Mouse (Mus musculus) frontal cortex, adult (tissue): ENCODE results near the gene Sec23ip.
"Not testable (repeated sequence)": the region's sequence is repeated elsewhere in the genome, so short reads cannot be mapped to it uniquely, and the experiment has no call there.

ENCODE experiments used
- ATAC-seq: cut with Nextera tagmentation; 2 replicates; pipeline ENCODE4 v1.9.2; 2017; ENCODE audit warnings: mild to moderate bottlenecking, moderate library complexity, mixed read lengths; ENCODE audit not compliant: low TSS enrichment

Gene Sec23ip

DNA sequence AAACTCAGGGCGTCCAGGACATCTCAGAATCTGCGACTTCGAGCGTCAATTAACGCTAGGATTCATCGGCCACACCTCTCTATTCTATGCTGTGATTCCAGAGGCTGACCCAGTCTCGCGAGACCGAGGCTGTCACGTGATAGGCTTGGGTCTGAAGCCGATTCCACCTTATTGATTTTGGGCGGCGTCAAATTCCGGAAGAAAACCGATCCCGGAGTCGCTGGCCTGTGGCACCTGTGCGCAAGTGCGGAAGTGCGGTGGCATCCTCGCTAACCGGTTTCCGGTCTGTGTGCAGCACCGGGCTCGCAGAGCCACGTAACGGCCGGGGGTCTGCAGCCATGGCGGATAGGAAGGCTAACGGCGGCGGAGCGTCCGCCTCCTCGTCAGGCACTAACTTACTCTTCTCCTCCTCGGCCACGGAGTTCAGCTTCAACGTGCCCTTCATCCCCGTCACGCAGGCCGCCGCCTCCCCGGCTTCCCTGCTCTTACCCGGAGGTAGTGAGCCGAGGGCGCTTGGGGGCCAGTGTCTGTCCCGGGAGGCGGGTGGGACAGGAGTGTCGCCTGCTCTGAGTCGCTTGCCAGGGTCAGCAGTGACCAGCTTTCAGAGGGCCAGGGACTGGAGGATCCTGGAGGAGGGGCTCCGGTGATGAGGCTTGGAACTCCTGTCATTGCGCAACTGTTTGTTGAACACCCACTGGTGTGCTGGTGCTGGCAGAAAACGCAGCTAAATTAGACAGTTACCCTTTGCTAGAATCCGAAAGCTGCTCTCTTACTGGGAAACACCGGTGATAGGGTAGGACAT is at the start of gene Sec23ip:
TSS of gene Sec23ip (plus strand) at position 260 of the 802 bp plus-strand sequence.
- ATAC-seq: peak; percentile 86

DNA sequence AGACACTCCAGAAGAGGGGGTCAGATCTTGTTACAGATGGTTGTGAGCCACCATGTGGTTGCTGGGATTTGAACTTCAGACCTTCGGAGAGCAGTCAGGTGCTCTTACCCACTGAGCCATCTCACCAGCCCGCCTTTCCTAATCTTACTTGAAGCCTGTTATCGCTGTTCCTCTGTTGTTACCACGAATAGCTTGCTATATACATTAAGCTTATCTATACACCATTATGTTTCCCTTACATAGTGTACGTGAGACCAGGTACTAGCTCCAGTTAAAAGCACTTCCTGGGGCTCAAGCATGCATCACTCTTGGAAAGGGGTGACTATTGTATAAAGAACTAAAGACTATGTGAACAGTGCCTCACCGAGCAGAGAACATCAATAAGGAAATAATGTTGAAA is 44.8 kb upstream of the Sec23ip start:
- not testable (repeated sequence) for ATAC-seq

DNA sequence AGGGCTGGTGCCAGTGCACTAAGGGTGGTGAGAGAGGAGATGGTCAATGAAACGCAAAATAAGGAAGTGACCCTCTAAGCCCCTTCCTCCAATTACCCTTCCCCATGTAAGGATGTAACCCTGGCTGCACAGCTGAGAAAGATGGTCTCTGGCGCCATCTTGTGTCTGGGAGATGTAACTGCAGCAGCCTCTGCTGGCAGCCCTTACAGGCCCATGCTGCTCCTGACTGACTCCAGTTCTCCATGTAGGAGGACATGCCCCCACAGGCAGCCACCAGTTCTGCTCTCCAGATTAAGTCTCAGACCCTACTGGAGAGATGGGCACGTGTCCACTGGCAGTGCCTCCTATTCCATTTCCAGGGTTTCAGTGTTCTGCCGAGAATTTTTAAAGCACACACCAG is 39.0 kb upstream of the Sec23ip start:
- peak; percentile 81 for ATAC-seq

DNA sequence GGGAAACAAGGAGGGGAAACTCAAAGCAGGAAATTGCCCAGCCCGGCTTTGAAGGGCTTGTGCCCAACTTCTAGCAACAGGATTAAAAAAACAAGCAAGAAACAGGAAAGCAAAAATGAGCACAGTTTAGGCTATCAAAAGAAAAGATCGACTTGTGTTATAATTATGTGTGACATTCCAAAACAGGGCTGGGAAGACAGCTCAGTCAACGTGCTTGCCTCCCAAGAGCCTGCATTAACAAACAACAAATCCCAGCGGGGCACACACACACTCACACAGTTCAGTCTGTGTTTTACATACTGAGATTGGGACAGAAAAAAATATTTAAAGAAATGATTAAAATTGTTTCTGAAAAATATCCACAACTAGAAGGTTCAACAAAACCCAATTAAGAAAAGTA is 26.8 kb upstream of the Sec23ip start:
- no peak for ATAC-seq

DNA sequence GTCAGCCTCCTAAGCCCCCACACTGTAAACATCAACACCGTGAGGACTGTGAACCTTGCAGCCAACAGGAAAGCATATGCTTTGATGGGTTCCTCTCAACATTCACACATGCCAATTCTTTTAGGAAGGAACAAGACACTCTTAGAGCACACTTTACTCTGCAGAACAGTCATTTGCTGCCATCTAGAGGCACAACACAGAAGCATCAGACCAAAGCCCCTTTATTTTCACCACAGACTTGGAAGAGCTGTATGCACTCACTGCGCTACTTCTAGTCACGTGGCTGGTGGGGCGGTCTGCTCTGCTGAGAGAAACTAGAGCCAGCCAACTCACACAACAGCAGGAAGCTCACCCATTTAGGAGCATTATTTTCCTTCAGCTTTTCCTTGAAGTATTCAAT is 20.0 kb upstream of the Sec23ip start:
- peak; percentile 97 for ATAC-seq

DNA sequence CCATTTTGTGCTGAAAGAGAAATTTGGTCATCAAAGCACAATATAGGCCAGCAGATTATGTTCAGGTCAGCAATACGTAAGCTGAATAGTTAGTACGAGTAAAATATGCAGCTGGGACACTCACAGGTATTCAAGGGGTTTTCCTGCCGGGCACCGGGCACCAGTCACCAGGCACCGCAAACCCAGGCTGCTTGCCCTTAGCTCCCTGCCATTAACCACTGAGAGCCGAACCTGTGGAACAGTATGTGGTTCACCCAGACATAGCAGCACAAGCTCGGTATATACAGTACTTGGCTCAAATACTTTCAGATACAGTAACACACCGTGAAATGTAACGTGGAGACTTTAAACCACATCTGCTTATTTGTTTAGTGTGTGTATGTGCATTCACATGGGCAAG is 19.6 kb upstream of the Sec23ip start:
- peak; percentile 5; the same call in 1 of the 2 replicates for ATAC-seq

DNA sequence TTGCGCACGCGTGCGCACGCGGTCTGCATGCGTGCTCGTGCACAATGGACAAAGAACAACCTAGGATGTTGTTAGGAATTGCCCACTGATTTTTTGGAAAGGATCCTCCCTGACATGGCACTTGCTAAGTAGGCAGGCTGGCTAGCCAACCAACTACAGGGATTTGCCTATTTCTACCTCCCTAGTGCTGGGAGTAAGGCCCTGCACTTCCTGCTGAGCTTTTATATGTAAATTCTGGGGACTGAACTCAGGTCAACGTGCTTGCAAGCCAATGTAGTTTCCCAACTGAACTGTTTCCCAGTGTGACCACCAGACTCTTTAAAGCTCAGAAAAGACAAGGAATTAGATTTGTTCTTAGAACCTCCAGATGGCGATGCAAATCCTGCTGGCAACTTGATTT is 17.7 kb upstream of the Sec23ip start:
- ATAC-seq: no peak

DNA sequence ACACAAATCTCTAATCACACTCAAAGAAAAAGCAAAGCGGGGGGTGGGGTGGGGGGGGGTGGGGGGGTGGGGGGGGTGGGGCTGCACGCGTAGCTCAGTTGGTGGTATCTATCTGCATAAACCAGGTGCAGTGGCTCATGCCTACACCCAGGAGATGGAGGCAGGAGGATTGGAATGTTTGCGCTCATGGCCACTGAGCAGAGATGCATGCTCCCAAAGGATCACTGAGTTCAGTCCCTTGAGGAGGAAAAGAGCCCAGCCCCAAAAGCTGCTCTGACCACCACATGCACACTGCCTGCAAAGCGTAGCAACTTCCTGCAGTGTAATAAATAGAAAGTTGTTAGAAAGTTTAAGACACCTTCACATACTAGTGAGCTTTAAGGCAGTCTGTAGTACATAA is 17.0 kb upstream of the Sec23ip start:
- ATAC-seq: no peak

DNA sequence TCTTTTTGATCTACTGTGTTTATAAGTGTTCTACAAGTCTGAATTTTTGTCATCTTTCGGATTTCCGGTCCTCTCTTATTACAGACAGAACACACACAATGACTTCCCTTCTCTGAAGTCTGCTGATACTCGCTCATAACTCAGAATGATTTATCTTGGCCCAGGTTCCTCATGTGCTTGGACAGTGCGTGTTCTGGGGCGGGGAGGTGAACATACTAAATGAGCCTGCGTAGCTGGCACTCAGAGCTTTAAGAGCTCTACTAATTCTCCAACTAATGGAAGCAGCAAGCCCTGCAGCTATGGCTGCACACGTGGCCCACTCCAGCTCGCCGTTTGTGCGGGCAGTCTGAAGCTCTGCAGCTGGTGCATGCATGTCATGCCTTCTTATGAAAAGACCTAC is 16.0 kb upstream of the Sec23ip start:
- ATAC-seq: no peak

DNA sequence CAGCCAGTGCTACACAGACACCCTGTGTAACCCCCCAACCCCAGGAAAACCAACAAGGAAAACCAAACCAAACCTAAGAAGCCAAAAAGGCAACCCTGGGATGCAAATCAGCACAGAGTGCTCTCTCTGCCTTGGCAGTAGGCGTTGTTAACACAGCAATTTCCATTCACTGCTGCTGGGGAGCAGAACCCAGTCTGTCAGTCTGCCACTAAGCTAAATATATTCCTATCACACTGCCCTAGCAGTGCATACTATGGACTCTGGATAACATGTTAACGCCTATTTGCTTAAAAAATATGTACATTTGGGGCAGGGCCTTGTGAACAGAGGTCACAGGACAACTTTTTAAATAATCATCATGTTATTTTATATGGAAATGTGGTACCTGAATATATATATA is 13.2 kb upstream of the Sec23ip start:
- peak; percentile 82; the same call in 1 of the 2 replicates for ATAC-seq

DNA sequence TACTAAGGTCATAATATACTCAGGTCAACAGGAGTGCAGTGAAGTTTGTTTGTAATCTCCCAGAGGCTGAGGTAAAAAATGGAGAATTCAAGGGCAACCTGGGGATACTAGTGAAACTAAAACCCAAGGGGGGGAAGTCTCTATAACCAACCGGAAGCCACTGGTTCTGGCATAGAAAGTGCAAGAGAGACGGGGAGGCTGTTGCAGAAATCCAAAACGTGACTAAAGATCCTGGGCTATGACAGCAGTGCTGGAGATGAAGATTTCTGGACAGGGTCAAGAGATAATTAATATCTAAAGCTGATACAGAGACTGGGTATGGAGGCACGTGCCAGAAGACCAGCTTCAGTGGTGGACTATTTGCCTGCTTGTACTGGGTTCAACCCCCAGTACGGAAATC is 6.7 kb upstream of the Sec23ip start:
- ATAC-seq: no peak

DNA sequence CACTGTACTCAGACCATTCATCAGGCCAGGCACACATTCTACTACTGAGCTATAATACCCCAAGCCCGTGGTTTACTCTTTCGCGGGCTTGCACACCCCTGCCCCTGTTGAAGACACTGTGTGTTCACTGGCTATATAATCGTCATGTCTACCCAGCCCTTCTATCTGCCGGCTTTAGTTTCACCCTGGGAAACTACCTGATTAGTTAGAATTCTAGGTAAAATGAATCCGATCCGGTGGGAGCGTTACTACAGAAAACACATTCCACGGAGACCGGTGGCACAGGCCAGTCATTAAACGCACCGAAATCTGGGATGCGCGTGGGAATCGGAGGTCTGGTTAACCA is 5.7 kb upstream of the Sec23ip start:
- no peak for ATAC-seq

DNA sequence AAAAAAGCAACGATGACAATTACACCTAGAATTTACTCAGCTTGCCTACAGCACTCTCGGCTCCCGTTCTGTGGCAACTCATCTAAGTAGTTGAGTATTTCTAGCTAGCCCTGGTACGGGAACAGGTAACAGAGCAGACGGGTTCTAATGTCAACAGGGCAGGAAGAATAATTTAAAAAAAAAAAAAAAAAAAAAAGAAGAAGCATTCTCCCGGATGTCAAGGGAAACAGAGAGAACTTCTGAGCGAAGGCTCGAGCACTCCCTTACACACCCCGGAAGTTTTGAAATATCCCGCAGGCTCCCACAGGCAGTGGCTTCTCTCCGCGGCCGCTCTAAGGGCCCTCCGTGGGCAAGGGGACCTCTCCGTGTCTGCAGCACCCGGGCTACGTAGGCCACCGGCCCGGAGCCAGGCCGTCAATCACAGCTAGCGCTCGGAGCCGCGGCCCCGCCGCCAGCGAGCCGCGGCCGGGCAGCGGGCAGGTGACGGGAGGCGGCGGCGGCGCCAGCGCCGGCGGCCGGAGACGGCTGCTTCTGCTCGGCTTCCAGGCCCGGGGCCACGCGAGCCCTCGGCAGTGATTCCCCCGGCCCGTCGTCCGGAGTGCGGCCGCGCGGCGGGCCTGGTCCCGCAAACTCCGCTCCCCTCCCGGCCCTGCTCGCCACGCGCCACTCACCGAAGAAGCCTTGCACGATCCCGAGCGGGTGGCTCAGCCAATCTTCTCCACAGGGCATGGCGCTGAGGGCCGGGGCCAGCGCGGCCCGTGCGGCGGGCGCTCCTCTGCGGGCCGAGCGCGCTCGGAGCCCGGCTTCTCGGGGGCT is 5.1 kb upstream of the Sec23ip start:
- ATAC-seq: peak; percentile 11; the same call in 1 of the 2 replicates

DNA sequence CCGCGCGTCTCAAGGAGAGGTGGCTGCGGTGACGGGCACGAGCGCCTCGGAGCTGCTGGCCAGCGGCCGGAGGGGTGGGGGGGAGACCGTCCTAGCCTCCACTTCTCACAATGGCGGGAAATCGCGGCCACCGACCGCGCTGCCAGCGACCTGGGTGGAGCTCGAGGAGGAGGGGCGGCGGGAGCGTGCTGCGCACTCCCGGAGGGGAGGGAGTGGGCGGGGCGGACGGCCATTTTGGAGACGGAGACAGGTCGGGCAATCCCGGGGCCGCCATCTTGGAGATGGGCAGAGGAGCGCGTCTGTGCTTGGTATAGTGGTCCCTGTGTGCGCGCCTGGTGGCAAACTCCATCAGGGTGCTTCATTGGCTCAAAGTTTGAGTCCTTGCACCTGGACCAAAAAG is 4.4 kb upstream of the Sec23ip start, which contains the start of gene Mcmbp:
TSS of gene Mcmbp (minus strand) at position 162 of the 400 bp plus-strand sequence.
- peak; percentile 76 for ATAC-seq

DNA sequence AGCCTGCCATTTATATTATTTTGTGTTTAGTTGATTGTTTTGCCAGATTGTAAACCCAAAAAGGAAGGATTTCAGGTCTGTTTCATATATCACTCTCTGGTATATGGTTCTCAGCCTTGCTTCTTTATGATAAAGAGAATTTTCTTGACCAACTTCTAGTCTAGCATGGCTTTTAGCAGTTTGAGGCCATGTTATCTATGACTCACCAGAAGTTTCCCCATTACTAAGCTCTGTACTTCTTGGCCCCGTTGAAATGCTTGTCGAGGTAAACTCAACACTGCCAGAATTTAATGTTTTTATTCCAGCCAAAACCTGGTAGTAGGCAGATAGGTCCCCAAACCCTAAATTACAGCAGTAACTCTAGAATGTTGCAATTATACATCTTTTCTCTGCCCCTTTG is 845 bp upstream of the Sec23ip start:
- no peak for ATAC-seq

DNA sequence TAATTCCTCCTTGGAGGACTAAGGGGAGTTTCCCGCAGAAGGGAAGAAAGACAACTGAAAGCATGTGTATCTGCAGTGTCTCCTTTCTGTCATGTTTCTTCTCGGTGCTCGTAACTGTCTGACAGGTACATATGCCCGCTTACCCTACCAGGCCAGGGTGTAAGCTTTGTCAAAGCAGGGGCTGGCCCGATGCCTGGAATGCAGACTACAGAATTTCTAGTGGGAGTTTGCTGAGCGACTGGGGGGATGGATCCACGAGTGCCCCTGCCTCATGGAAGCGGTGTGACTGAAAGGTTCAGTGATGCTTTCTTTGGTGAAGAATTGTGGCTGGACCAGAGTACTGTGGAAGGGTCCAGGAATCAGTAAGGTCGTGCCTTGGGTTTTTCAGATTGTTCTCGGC is 1.4 kb downstream of the Sec23ip start:
- ATAC-seq: no peak

DNA sequence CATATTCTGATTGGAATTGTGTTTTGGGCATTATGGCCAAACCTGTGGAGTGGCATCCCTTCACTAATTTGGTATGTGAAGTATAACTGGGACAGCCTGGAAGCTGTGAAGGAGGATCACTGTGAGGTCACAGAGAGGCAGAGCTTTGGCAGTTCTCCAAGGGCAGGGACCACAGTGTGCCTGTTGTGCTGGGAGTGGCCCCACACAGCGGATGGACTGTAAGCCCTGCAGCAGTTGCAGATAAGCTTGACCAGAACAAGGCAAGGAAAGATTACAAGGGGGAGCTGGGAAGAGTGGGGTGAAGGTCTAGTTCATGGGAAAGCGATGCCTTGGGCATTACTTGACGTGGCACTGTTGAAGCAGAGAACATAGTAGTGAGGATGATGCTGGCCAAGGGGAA is 4.0 kb downstream of the Sec23ip start:
- ATAC-seq: no peak

DNA sequence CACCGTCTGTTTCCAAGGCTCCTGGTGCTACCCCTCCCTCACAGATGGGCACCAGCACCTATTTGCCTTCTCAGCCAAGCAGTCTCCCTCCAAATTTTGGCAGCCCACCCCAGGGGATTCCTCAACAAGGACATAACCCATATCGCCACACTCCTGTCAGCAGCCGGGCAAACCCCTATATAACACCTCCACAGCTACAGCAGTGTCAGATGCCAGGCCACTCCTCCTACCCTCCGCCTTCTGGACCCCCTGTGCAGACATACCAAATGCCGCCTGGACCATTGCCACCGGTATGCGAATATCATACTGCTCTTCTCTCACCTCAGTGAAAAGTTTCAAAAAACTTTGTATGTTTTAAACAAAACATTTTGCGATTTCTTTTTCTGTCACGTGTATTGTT is 5.6 kb downstream of the Sec23ip start:
- no peak for ATAC-seq

DNA sequence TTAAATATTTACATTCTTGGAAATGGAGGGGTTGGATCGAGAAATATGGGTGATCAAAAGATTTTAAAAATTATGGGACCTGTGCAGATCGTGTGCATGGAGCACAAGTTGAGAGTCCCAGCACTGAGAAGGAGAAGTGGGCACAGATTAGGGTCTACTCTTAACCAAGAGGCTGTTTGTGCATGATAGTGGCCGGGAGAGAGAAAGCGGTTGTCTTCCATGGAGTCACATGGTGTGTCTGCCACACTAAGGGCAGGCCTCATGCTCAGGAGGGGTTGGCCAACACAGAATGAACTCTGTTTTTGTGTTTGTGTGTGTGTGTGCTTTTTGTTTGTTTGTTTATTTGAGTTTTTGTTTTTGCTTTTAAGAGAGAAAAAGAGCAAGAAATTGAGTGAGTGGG is 7.3 kb downstream of the Sec23ip start:
- no peak for ATAC-seq

DNA sequence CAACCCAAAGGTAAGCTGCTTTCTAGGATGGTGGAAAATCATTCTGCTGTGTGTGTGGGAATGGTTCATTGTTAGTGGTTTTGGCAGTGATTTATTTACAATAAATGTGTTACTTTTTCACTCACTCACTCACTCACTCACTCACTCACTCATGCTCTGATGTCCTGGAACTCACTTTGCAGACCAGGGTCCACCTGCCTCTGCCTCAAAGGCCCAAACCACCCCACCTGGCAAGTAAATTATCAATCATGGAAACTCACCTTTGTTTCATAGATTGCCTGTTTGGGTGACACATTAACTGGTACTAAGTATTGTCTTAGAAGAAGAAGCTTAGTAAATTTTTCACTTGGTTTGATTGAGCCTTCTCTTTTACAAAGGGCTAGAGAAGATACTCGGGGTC is 10.7 kb downstream of the Sec23ip start:
- no peak for ATAC-seq

DNA sequence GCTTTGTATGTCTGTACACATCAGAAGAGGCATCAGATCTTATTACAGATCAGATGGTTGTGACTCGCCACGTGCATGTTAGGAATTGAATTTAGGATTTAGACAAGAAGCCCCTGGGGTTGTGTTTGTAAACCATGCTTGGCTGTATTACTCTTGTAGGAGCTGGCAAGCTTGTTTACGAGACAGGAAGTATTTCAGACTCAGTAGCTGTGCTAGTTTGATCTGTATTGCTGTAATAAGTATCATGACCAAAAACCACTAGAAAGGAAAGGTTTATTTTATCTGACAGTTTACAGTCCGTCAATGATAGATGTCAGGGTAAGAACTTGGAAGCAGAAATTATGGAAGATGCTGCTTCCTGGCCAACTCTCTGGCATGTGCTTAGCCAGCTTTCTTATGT is 14.2 kb downstream of the Sec23ip start:
- ATAC-seq: no peak

DNA sequence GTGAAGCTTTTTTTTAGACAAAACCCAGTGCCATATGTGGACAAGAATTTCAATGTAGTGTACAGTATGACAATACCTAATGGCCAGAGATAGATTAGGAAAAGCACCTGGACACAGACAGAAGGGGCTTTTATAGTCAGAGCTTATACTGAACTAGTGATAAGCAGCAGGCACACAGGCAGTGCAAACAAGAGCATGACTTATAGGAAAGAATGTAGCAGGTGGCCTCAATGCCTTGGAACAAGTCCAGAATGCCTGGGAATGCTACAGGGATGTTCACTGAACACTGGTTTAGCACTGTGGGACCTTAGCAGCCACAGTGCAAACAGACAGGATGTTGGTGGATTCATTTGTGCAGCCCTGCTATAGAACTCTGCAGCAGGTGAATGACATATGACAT is 22.0 kb downstream of the Sec23ip start:
- no peak for ATAC-seq

DNA sequence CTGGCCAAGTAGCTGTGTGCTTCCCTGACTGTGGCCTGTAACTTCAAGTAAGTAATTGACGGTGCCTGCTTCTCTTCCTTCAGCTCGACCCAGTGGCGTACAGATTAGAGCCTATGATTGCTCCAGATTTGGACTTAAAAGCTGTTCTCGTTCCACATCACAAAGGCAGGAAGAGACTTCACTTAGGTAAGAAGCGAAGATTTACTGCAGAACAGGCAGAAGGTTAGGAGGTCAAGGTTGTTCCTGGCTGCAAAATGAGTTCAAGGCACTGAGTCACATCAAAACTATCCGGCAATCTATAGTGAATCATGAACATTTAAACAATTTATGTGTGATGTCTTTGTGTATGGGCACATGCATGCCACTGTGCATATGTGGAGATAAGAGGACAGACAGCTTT is 32.5 kb downstream of the Sec23ip start:
- ATAC-seq: no peak
